Mouse (Mus musculus) naive thymus-derived CD4-positive, alpha-beta T cell, adult 2 months (primary cell): ENCODE data around the gene Hdgf.

Experiments used
- DNase-seq: peaks from one replicate; pipeline ENCODE4 v3.0.0-alpha.2; 2011; ENCODE audit warnings: low read depth

Hdgf gene

GRCm38 (mm10) chr3:87909874-87910273, 3.8 kb downstream of the Hdgf start:
- no peak for DNase-seq

- DNase-seq = peak; percentile 43
These were observed 4.5 kb downstream of the Hdgf start for GRCm38 (mm10) chr3:87910573-87911141.

GRCm38 (mm10) chr3:87913491-87913890, 7.4 kb downstream of the Hdgf start:
- no peak for DNase-seq

- DNase-seq = no peak
These were observed 7.8 kb downstream of the Hdgf start for GRCm38 (mm10) chr3:87913891-87914290.

DNA sequence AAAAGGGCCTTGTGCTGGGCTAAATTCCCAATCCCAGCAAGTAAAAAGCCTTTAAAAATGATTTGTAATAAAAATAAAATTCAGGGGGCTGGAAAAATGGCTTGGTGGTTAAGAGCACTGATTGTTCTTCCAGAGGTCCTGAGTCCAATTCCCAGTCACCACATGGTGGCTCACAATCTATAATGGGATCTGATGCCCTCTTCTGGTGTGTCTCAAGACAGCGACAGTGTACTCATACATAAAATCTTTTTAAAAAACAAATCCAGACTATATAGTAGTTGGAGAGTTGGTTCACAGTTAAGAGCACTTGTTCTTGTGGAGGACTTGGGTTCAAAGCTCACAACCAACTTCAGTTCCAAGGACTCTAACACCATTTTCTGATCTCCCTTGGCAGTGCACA, 10.9 kb downstream of the Hdgf start:
- DNase-seq = no peak

GRCm38 (mm10) chr3:87918551-87918950, 12.4 kb downstream of the Hdgf start:
- DNase-seq = no peak

DNA sequence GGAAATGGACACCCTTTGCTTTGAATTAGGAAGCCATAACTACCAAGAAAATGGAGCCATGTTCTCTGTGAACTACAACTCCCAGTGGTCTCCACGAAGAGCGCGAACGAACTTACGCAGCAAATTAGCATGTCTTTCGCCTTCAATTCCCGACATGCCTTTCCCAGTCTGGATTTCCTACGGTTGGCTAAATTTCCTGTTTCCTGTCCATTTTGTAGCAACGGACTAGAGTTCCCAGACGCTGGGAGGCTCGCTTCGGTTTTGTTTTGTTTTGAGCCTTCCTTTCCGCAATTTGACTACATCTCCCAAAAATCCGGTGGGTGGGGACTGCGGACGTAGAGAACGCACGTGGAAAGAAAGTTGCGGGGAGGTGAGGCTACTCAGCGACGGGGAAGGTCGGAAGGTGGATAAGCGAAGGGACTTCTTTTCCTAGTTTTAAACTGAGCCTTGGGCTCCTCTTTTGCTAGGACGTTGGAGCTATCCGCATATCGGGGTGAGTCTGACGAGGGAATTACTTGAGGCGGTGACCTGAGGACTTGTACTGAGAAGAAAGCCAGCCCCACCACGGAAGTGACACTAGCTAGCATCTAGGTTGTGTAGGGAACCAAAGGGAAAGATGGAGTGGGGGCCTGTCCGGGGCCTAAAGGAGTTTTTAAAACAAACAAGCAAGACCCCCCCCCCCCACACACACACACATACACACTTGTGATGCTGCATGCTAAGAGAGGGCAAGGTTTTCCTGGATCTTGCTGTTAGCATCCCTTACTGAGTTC, 13.4 kb downstream of the Hdgf start, which contains the start of gene Mrpl24:
TSS of gene Mrpl24 (plus strand) at position 171 of the 773 bp plus-strand sequence.
- peak; percentile 83 for DNase-seq

GRCm38 (mm10) chr3:87920270-87920943, 14.3 kb downstream of the Hdgf start:
- no peak for DNase-seq

- no peak for DNase-seq
These were observed 18.9 kb downstream of the Hdgf start for GRCm38 (mm10) chr3:87924996-87925395.

DNA sequence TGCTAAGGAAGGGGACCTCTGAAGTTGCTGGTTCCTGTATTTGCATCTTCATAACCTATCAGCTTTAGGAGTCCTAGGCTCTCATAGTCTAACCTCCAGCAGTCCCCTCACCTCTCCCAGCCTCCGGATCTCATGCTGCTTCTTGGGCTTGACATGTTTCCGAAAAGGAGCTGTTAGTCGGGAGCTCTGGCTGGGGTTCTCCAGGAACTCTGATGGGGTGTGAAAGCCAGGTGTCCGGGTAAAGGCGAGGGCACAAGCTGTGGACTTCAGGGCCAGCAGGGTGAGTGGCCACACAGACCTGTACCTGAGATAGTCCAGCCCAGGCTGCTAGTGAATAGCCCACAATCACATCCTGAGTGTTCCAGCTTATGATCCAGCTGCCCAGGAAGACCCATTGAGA, 21.3 kb downstream of the Hdgf start:
- no peak for DNase-seq

- no peak for DNase-seq
These were observed 23.4 kb downstream of the Hdgf start for GRCm38 (mm10) chr3:87929341-87930077.

DNA sequence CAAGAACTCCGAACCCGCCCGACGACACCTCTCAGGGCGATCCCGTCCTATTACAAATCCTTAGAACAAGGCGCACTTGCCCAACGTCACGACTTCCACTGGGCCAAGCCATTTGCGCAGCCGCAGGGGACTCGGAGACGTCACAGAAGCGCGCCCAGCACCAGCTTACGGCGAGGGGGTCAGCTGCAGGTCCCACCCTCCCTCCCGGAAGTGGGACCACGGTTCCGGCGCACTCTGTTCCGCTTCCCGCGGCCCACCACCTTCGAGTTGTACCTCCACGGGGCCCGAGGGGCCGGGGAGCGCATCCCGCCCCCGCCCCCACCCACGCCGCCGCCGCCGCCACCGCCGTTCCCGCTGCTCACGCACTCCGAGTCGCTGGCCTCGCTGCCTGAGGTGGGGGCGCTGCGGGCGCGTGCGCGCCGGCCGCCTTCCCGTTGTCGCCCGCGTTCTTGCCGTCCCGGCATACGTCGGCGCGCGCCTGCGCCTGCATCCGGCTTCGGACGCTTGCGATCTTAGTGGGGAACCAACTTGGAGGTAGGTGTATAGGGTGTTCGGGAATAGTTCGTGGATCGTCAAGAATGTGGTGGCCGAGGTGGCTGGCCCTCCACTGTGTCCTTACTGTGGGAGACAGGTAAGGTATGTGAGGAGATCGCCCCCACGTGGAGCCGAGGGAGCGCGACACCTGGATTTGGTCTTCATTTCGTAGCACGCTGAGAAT, 24.1 kb downstream of the Hdgf start, which contains the start of the genes Isg20l2 and Rrnad1:
TSS of gene Isg20l2 (plus strand) at position 237 of the 718 bp plus-strand sequence.
TSS of gene Rrnad1 (minus strand) at position 640 of the 718 bp plus-strand sequence.
- DNase-seq = peak; percentile 96

- DNase-seq = no peak
These were observed 27.9 kb downstream of the Hdgf start for GRCm38 (mm10) chr3:87934026-87934425.

DNA sequence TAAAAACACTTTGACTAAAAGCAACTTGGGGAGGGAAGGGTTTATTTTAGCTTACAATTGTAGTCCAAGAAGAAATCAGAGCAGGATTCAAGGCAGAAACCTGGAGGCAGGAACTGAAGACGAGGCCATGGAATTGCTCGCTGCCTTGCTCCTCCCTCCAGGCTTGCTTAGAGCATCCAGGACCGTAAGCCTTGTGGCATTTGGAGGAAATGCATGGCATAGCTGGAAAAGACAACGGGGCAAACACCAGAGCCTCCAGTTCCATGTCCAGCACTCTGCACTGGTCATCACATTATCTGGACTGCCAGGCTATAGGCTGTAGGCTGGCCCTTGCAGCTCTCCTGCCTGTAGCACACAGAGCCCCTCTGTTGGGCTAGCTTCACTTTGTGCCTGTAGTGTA, 28.4 kb downstream of the Hdgf start:
- DNase-seq = no peak

- DNase-seq = no peak
These were observed 29.1 kb downstream of the Hdgf start for GRCm38 (mm10) chr3:87935201-87935600.

DNA sequence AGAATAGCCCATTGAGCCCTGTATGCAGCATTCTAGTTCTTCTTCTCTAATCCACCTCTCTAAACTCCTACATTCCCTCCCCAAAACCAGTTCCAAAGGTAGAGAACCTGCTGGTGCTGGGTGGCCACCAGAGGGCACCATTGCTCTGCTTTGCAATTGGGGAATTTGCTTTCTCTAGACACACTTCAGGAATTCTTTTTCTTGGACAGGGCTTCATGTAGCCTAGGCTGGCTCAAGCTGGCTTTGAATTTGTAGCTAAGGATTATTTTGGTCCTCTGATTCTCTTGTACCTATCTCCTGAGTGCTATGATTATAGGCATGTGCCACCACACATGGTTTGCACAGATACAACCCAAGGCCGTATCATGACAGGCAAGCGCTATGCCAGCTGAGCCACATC, 29.7 kb downstream of the Hdgf start:
- DNase-seq = peak; percentile 74

- DNase-seq = no peak
These were observed 34.5 kb downstream of the Hdgf start for GRCm38 (mm10) chr3:87940611-87941010.

- no peak for DNase-seq
These were observed 36.4 kb downstream of the Hdgf start for GRCm38 (mm10) chr3:87942471-87942870.

- DNase-seq = no peak
These were observed 37.5 kb downstream of the Hdgf start for GRCm38 (mm10) chr3:87943586-87943985.

DNA sequence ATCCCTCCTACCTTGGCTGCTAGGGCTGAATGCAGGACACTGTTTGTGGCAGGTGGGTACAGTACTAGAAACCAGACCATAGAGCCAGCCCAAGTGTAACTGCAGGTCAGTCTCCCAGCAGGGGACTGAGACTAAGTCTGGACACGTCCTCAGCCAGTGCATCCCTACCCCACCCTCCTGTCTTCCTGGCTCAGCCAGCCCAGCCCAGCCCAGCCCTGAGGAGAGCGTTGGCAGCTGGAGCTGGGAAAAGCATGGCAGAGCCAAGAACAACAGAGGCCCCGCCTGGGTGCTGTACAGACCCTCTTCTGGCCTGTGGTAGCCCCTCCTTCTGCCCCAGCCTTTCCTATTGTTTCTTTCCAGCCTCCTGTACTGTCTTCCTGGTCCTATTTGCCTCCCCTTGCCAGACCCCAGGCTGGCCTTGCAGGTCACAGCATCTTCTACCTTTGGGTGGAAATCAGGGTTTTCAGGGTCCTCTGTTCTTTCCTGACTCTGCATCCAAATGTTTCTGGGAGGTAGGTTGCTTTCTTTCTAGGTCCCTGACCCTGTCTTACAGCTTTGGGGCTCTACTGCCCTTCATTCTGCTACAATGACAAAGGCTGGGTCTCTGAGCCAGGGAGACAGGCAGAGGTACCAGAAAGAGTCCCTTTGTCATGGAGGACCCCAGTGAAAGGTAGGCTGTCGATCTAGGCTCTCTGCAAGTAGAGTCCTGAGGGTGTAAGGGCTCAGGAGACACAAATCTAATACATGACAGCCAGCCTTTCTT, 38.9 kb downstream of the Hdgf start:
- DNase-seq = no peak
